Mouse (Mus musculus) yolk sac, embryonic 10.5 days (tissue): ENCODE data around the gene Neurl3.

Experiments
- DNase-seq: peaks from one replicate; pipeline ENCODE4 v3.0.0-alpha.2; 2017; ENCODE audit warnings: low spot score

Gene Neurl3

GRCm38 (mm10) chr1:36257276-36257675 is 17.2 kb downstream of the Neurl3 start:
- DNase-seq: no peak

GRCm38 (mm10) chr1:36255871-36256640 is 18.4 kb downstream of the Neurl3 start:
- DNase-seq: no peak

GRCm38 (mm10) chr1:36254635-36255360 is 19.7 kb downstream of the Neurl3 start:
- no peak for DNase-seq

- peak; percentile 74 for DNase-seq
Observed at GRCm38 (mm10) chr1:36252791-36253190, 21.7 kb downstream of the Neurl3 start.

- DNase-seq: peak; percentile 68
Observed at GRCm38 (mm10) chr1:36251426-36251825, 23.1 kb downstream of the Neurl3 start.

GRCm38 (mm10) chr1:36246688-36247087 is 27.8 kb downstream of the Neurl3 start:
- no peak for DNase-seq

GRCm38 (mm10) chr1:36244828-36245215 is 29.7 kb downstream of the Neurl3 start:
- no peak for DNase-seq

- peak; percentile 97 for DNase-seq
Observed at GRCm38 (mm10) chr1:36244058-36244827, 30.2 kb downstream of the Neurl3 start, which contains the start of gene Uggt1. Gene Uggt1, minus strand, starts transcription at chr1:36244720.

GRCm38 (mm10) chr1:36243447-36244057 is 30.9 kb downstream of the Neurl3 start:
- no peak for DNase-seq

GRCm38 (mm10) chr1:36241903-36242429 is 32.5 kb downstream of the Neurl3 start:
- DNase-seq: no peak

- DNase-seq: no peak
Observed at GRCm38 (mm10) chr1:36240176-36240575, 34.3 kb downstream of the Neurl3 start.

GRCm38 (mm10) chr1:36239396-36239795 is 35.1 kb downstream of the Neurl3 start:
- DNase-seq: no peak

GRCm38 (mm10) chr1:36235855-36236254 is 38.6 kb downstream of the Neurl3 start:
- DNase-seq: no peak

GRCm38 (mm10) chr1:36235057-36235639 is 39.3 kb downstream of the Neurl3 start:
- no peak for DNase-seq

GRCm38 (mm10) chr1:36233218-36233617 is 41.3 kb downstream of the Neurl3 start:
- no peak for DNase-seq

- no peak for DNase-seq
Observed at GRCm38 (mm10) chr1:36230919-36231705, 43.4 kb downstream of the Neurl3 start.

GRCm38 (mm10) chr1:36228461-36228860 is 46.0 kb downstream of the Neurl3 start:
- DNase-seq: no peak

- no peak for DNase-seq
Observed at GRCm38 (mm10) chr1:36224648-36225047, 49.8 kb downstream of the Neurl3 start.
